Mouse (Mus musculus) liver (tissue): ENCODE data around the gene Camsap2.

Experiments
- DNase-seq: peaks from one replicate; pipeline ENCODE4 v3.0.0-alpha.2; 2020; ENCODE audit warnings: mixed read lengths

Camsap2 gene

DNA sequence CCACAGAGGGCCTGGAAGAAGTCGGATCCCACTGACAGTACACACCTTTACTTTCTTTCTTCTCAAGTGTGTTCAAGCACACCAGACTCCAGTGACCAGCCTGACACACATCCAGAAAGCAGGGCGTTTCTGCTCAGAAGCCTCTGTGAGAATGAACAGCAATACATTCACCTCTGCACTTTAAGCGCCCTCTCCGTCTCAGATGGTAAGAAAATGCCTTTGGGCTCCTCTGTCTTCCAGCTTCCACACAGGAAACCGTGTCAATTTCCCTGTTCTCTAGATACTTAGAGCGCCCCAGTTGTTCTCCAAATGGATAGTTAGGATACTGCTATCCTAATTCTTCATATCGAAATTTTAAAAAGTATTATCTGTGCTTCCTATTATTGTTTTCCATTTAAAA lies 2.2 kb downstream of the Camsap2 start:
- DNase-seq: no peak

DNA sequence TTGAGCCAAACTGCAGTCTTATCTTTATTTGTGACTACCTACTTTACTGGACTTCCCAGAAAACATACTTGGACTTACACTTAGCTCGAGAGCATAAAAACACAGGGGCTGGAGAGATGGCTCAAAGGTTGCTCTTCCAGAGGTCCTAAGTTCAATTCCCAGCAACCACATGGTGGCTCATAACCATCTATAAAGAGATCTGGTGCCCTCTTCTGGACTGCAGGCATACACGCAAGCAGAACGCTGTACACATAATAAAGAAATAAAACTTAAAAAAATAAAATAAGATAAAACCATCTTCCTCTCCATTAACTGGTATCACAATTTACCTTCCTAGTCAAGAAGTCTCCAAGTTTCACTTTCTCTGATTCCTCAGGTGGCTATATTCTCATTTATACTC lies 5.4 kb downstream of the Camsap2 start:
- no peak for DNase-seq

DNA sequence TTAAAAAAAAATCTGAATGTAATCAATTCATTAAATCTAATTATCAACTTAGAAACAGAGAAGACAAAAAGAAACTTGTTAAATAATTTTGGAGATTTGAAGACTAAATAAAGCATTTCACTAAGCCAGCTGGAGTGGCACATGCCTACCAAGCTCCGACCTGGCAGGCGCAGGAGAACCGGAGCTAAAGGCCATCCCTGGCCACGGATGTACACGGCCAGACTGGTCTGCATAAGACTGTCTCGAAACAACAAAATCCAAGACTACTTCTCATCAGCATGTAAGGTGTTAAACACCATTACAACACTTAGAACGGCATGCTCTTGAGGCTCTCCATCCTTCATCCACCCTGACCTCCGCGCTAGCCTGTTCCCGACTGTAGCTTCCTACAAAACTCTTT lies 11.2 kb downstream of the Camsap2 start:
- DNase-seq: no peak

DNA sequence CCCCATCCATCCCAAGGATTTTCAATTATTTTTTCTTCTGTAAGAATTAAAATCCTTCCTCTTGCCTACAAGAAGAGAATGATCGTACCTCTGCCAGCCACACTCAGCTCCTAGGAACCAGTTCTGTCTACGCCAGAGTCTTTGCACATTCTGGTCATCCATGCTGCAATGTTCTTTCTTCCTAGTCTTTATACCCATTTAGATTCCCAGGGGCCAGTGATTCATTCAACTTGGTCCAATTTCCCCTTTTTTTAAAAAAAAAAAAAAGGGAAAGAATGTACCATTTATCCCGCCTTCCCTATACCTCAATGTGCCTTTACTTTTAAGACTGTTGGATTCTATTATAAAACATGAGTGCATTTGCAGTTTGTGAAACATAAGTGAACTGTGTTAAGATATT lies 12.4 kb downstream of the Camsap2 start:
- no peak for DNase-seq

DNA sequence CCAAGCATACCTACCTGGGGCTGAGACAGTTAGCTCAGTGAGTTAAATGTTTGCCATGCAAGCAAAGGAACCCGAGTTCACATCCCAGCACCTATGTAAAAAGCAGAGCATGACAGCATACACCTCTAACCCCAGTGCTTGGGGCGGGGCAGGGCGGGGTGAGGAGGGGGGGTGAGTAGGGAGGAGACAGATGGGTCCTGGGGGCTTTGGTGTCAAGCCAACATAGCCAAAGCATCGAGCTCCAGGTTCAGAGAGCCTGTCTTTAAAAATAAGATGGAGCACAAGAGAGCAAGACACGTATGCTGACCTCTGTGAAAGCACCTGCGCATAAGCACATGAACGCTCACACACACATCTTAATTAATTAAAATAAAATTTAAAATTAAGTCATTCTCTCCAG lies 12.8 kb downstream of the Camsap2 start:
- no peak for DNase-seq

DNA sequence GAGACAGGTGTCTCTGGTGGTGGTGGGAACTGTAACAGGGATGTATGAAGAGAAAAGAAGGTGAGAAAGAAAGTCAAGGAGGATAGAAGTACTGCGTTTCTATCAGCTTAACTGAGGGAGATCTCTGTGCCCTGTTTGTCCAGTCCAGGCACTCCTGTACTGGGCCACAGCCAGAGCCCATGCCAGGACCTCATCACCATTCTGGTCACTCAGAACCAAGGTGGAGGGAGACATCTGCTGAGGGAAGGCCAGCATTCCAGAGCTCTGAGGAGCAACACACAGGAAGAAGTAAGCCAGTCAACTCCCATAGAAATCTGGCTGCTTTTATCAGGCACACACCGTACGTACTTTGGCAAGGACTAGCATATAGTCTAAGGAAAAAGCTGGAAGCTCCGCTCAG lies 14.1 kb downstream of the Camsap2 start:
- DNase-seq: no peak

DNA sequence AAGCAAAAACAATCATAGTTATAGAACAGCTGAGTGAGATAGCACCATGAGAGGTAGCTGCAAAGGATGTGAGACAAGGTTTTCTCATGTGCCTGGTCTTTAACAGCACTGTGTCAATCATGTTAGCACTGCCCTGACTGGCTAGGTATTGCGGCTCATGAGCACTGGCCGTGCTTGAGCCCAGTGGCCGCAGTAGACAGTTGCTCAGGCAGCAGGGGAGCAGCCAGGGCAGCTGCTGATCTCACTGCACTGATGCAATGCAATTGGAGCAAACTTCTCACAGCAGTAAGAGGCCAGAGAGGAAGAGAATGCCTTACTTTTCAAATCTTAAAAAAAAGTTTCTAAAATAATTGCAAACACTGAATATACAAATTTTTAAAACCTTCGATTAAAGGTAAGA lies 16.5 kb downstream of the Camsap2 start:
- no peak for DNase-seq

DNA sequence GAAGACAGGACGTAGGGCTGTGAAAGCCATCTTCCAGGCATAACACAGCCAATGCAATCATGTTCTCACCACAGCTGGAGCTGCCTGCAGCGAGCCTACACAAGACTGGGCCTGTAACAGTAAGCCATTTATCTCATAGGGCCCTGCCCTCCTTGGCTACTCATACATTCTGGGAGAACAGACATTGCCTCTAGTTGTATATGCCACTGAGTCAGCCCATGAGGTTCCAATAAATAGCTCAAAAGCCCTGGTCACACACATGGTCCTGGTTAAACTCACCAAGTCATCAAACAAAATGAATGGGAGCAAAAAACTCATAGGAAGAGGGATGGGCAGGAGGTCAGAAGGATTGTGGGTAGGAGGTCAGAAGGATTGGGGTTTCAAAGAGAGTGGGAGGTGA lies 17.3 kb downstream of the Camsap2 start:
- no peak for DNase-seq

DNA sequence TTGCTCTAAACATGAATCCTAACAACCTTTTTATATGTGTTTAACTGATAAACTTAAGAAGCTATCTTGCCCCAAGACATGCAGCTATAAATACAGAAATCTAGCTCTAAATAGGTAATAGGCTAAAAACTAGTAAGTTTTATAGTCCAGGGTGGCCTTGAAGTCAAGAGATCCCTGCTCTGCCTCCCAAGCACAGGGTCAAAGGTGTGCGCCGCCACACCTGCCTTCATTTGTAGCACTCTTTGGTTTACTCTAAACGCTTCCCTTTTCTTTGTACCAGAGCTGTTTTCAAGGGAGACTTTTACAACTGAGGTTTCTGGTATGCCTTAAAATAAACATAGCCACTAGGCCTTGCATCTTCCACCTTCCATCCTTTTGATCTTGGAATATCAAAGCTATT lies 18.3 kb downstream of the Camsap2 start:
- no peak for DNase-seq

DNA sequence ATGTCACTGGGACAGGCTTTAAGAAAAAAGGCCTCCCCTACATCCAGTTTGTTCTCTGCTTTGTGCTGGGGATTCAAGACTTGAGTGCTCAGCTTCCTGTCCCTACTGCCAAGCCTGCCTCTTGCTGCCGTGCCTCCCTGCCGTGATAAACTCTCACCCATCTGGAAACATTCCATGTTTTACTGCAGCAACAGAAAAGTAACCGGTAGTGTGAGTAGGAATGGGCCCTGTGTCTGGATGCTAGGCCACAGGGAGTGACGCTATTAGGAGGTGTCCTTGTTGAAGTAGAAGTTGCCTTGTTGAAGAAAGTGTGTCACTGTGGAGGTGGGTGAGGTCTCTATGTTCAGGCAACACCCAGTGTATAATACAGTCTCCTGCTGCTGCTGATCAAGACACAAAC lies 20.0 kb downstream of the Camsap2 start:
- no peak for DNase-seq

DNA sequence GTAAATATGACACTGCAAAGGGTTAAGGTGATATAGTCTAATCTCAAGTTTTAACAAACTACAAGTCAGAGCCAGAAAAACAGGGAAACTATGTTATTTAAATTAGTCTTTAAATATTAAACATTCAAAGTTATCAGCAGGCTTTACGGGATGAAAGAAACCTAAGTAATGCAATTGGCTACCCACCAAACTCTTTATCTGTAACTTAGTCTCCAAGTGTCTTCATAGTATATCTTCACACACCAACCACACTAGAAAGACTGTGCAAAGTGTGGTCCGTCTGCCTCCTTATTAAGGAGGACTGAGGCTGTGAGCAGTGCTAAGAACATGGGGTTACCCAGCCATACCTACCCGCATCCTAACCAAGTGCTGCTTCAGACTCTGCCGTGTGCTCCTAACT lies 23.6 kb downstream of the Camsap2 start:
- DNase-seq: no peak

DNA sequence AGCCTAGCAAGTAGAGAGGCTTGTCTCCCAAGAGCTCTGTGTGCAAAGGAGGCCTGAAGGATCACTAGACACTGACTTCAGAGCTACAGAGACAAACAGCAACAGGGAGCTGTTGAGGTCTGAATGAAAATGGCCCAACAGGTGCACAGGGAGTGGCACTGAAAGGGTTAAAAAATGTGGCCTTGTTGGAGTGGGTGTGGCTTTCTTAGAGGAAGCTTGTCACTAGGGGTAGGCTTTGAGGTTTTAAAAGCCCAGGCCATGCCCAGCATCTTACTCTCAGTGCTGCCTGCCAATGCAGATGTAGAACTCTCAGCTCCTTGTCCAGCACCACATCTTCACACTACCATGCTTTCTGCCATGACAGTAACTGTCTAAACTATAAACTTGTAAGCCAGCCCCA lies 29.6 kb downstream of the Camsap2 start:
- DNase-seq: no peak

DNA sequence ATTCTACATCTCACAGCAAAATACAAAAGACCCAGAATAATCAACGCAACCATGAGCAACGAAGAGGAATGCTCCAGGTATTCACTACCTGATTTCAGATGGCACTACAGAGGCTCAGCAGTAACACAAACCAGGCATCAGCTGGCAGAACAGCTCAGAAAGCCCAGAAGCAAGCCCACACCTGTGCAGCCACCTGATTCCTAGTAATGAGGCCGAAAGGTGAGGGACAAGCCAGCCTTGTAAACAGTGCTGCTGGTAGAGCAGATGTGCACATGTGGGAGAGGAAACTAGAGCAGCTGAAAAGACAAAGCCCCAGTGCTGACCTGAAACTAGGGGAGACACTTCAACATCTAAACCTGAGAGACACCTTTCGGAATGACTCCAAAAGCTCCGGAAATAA lies 36.7 kb downstream of the Camsap2 start:
- DNase-seq: no peak

DNA sequence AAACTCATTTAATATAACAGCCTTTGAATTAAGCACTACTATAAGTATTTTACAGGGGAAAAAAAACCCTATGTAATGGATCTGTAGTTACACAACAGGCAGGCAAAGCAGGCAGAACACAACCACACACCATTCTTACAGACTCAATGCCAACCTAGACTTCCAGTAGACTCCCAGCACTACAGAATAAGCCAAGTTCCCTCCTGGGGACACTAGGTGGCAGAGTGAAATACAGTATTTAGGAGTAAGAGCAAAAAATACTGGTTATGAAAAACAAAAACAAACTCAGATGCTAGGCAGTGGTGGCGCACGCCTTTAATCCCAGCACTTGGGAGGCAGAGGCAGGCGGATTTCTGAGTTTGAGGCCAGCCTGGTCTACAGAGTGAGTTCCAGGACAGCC lies 39.5 kb downstream of the Camsap2 start:
- DNase-seq: no peak

DNA sequence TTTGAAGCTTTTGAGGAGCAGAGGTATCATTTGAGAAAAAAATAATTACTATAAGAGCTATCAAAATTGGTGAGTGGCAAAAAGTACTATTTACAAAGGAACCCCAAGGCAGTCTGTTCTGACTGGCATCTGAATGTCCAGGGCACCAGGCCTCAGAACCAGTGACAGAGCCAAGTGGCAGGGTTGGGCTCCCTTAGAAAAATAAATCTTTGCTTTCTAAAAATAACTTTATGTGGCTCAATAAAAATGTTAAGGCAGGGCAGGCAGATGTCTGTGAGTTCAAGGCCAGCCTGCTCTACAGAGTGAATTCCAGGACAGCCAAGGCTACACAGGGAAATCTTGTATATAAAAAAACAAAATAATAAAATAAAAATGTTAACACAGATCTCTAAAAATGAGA lies 51.9 kb downstream of the Camsap2 start:
- no peak for DNase-seq

DNA sequence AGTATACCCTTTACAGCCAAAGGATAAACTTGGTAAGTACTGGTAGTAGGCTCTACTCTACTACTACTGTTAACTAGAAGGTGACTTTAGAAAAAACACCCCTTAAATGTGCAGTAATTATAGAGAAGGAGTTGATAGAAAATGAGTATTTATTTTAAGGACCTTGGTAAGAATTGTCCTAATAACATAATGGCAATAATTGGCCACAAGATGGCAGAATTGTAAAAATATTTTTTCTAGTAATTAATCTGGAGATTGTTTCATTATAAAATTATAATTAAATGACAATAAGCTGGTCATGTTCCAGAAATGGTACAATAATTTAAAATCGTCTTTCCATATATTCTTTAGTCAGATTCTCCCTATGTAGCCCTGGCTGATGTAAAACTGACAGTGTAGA lies 56.1 kb downstream of the Camsap2 start:
- no peak for DNase-seq

DNA sequence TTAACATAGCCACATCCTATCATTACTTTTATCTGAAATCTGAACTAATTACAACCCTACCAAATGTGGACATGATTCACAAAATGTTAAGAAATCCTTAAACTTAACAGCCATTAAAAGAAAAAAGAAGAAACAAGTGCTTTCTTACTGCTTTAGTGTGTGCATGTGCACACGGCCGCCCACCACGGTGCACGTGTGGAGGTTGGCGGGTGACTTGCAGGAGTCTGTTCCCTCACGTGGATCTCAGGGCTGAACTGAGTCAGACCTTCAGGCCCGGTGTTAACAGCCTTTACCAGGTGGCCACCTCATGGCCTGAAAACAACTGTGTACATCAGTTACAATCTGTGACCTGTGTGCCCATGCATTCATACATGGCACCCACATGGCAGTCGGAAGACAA lies 68.5 kb downstream of the Camsap2 start:
- DNase-seq: no peak

DNA sequence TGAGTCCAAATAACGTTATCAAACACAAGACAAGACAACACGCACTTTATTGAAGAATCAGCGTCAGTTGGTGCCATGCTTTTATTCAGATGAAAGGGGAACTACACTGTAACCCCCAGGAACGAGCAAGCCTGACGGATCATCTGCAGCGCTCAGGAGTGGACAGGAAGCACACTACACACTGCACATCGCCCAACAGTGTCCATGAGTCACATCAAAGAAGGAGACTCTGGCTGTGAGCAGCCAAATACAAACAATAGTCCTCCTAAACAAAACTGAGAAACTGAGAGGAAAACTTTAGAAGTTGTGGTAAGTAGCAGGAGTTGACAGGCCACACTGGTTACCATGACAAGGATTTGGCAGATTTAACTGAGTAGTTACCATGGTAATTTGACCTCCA lies 77.7 kb downstream of the Camsap2 start:
- no peak for DNase-seq

DNA sequence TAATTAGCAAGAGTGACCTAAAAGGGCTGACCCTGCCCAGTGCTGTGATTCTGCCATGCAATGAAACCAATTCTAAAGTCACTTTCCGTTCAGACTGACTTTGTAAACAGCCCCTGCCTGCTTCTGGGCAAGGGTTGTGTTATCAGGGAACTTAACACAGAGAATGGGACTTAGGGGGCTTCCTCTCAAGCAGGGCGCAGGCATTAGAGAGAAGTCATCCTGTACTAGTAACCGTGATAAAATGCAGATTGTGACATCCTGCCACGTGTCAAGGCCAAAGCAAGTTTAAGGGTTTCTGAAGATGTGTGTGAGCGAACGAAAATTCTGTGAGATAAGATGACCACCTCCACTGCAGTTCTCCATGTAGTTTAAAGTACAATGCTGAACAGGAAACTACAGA lies 79.8 kb downstream of the Camsap2 start:
- no peak for DNase-seq

DNA sequence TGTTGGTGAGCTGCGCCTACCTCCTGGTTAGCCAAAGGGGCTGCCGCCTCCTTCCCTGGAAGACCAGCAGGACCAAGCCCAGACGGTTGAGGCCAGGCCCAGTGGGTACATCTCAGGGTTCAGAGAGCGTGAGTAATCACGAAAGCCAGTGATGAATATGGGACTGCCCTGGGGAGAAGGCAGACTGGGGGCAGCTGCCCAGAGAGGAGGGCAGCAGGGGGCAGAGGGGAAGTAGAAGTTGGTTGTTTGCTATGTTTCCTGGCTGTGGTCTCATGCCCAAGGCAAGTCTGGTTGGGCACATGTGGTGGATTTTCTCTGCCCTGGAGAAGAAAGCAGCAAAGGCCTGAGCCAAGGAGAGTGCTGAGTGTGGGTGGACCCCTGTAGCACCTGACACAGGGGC lies 82.5 kb downstream of the Camsap2 start:
- no peak for DNase-seq

DNA sequence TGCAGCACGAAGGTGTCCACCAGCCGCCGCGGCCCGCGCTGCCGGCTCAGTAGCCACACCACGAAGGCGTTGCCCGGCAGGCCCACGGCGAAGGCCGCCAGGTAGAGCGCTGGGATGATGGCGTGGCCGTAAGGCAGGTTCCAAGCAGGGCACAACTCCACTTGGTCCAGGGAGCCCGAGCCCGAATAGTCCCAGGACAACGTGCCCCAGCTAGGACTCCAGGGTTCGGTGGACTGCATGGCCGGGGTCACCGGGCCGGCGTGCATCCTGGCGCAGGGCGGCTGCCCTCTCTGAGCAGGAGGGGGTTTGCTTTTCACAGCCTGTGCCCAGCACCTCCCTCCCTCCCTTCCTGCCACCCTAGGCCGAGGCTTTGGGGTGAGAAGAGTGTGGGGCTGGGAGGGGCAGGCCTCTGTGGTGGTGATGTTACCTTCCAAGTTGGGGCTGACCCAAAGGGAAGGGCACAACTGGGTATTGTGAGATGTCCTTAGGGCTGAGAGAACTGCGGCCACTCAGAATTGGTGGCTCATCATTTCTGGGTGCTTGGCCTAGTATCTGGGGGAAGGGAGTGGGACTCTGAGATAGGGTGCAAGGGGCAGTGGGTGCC lies 85.2 kb downstream of the Camsap2 start, which contains the start of gene Gpr25:
Gene Gpr25 (minus strand): TSS at position 239 of the 604 bp plus-strand sequence.
- no peak for DNase-seq

DNA sequence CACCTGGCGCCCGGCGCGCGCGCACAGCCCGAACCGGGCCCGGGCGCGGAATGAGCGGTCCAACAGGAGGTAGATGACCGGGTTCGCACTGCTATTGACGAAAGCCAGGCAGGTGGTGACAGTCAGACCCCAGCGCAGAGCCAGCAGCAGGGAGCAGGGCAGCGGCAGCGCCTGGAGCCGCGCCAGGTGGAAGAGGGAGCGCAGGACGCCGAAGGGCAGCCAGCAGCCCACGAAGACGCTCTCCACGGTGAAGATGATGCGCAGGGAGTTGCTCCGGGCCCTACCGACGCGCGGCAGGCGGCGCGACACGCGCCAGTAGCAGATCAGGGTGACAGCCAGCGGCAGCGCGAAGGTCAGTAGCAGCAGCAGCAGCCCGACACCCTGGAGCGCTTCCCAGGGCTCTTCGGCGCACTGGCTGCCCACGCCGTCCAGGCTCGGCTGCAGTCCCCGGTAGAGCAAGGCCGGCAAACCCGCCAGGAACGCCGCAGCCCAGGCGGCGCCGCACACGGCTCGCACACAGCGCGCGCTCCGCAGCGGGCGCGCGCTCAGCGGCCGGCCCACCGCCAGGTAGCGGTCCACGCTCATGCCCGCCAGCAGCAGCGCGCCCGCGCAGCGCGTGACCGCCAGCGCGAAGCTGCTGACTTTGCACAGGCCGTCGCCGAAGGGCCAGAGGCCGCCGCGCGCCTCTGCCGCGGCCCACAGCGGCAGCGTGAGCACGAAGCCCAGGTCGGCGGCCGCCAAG lies 85.8 kb downstream of the Camsap2 start:
- peak; percentile 33 for DNase-seq

DNA sequence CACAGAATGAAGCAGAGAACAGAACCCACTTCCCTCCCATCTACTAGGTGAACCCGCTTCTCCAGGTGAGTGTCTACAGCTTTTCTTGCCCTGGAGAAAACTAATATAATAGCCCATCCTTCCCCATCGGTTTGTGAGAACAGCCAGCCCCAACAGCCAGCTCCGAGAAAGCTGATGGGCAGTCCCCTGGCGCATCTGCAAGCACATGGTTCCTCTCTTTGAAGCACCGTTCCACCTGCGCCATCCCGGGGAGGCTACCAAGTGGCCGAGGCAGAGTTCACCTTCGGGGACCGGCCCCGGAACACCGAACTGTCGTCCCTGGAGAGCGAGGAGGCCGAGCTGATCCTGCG lies 86.4 kb downstream of the Camsap2 start:
- no peak for DNase-seq

DNA sequence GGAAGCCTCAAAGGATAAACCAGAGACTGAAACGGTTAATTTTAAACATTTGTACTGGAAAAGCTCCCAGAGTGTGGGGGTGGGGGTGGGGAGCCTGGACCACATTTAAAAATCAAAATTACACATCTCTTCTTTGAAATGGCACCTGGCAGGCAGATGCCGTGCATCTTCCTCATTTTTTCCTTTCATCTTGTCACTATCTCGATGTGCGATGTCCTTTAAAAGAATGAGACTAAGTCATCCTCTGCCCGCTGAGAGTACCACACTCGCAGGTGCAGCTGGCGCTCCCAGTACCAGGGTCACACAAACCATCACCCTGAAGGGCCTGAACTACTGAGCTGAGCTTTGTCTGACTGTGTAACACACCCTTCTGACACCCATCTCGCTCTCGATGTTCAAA lies 87.4 kb downstream of the Camsap2 start:
- no peak for DNase-seq

DNA sequence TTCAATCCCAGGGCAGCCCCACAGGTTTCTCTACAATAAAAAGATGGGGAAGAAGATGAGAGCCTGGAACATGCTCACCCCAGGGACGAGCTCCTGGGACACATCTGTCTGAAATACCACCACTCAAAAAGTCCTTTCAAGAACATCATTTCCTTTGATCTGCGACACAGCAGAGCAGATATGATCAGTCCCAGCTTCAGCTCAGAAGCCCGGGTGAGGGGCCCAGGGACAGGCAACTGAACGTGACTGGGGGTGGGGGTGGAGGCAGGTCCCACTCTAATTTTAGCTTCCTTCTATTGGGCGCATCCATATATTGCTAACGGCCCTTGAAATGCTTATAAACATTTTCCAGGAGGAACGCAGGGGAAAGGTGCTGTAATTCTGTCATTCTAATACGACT lies 90.2 kb downstream of the Camsap2 start:
- DNase-seq: no peak
